Mouse (Mus musculus) megakaryocyte progenitor cell, adult 5-6 weeks (primary cell): ENCODE measurements around the gene Ensa. TPM values are rescaled to one million over a fixed set of nuclear protein-coding genes. Genes with fewer than 3 reads are reported as not detected.
"Not testable (repeated sequence)": the region's sequence is repeated elsewhere in the genome, so short reads cannot be mapped to it uniquely, and the experiment has no call there.

ENCODE experiments used
- ATAC-seq: replicated peaks from 2 replicates; pipeline ENCODE4 v1.8.0; 2016; ENCODE audit warnings: mild to moderate bottlenecking, moderate TSS enrichment, inconsistent platforms; ENCODE audit not compliant: poor library complexity
- total RNA-seq, 2 experiments: library from RNA; stranded (forward) in 1 of 2; stranded (reverse) in 1 of 2; fragments of 157-497, 149-512 nt in 1 of 2; fragments of 200-1000 nt in 1 of 2; gene quantifications; 2 replicates each; pipeline versions ENCODE4 v1.2.3 to v1.2.4; 2015 to 2017

Gene Ensa
- total RNA-seq, 2 experiments from 2014 or later: 37.1 to 66.8 TPM

DNA sequence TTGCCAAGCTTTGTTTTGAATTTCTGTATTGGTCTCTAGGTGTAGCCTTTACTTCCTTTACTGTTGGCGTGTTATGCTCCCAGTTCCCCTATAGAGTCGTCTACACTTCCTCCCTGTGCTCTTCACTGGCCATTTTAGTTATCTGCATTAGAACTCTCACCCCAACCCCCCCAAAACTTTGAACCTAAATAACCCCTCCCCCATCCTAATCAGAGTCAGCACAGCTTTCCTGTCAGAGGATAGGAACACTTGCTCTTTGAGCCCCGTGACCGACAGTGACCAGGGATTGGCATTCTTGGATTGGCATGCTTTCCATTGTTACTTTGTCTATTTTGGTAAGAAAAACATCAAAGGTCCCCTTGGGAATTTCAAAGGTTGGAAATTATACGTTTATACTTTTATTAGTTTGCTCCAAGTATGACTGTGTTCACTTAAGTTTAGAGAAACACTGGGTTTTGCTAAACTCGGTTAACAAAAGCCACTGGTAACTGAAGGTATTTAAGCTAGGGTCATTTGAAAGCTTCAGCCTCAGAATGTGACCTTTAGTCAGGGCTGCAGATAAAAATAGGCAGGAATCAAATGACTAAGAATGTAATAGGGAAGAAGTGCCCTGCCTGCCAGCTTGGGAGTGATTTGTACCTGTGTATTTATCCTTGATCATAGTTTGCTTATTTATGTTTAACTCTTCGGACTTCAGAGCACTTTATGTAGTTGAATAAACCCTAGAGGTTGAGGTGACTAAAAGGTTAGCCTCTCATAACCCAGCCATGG, 37.3 kb downstream of the Ensa start:
- no peak for ATAC-seq

DNA sequence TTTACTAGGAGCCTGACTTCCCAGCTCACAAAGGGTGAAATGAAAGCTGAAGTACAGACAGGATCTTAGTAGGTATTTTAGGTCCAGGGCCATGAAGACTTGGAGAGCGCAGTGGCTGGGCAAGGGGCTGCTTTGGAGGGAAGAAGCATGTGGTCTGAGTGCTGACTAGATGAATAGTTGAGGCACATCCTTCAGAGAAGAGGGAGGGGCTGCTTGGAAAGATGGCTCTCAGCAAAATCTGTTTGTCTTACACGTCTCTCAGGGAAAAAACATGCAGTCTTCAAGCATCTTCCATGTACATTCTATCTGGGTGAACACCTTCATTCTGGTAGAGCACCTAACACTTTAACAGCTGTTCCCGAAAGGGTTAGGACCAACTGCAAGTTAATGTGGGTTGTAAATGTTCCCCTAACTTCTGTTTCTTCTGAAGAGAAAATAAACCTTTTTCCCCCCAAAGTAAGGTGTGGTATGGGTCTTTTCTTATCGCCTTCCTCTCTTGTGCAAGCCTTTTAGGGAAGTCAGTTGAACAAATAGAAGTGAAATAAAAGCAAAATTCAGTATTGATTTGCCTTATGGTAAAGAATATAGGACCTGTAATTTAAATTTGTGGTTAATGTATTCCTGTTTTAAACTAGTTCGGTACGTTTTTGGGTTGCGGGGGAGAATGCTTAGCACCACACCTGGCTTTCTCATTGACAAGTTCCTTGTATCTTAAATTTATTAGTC, 38.1 kb downstream of the Ensa start:
- ATAC-seq: no peak

DNA sequence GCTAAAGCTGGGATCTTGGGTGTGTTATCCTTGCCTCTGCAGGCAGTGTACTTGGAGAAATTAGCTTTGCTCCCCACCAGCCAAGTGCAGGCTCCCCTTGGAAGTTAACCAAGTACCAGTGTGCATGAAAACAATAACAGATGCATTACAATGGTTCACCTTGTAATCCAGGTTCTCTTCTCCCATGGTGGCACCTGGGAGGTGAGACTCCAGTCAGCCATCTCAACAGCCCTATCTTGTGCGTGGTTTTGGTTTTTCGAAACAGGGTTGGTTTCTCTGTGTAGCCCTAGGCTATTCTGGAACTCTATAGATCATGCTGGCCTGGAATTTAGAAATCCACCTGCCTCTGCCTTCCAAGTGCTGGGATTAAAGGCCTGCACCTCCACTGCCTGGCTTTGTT, 38.7 kb downstream of the Ensa start:
- no peak for ATAC-seq

DNA sequence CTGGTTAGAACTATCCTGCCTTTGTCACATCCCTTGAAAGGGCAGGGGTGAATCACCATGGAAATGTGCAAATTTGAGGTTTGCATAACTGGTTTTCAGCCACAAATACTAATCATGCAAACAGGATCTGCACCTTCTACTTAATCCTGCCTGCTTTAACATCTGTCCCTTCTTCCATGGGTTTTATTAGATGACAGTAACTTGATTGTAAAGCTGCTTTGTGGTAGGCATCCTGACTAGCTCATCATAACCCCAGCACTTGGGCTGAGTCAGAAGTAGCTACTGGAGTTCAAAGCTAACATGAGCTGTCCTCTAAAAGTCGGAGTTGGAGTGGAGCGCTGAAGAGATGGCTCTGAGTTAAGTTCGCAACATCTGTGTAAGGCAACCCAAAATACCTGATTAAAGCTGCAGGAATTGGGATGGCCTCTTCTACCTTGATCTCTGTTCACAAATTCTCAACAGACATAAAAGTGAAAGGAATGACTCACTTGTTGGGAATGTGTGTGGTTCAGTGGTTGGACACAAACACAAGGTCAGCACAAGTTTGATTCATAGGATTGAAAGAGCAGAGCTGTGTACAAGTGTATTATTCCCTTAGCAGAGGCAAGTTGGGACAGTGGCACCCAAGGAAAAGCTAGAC, 39.3 kb downstream of the Ensa start:
- no peak for ATAC-seq

DNA sequence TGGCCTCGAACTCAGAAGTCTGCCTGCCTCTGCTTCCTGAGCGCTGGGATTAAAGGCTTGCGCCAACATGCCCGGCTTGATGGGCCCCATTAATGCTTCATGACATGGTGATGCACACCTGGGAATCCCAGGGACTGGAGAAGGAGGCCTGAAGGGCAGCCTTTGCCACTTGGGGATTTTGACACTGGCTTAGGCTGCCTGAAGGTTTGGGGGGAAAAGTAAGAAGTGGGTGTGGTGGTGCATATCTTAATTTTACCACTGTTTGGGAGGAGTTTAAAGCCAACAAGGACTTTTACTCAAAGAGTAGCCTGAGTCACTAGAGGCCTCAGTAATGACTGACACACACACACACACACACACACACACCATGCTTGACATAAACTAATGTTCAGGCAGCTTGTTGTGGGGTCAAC, 40.2 kb downstream of the Ensa start:
- no peak for ATAC-seq

DNA sequence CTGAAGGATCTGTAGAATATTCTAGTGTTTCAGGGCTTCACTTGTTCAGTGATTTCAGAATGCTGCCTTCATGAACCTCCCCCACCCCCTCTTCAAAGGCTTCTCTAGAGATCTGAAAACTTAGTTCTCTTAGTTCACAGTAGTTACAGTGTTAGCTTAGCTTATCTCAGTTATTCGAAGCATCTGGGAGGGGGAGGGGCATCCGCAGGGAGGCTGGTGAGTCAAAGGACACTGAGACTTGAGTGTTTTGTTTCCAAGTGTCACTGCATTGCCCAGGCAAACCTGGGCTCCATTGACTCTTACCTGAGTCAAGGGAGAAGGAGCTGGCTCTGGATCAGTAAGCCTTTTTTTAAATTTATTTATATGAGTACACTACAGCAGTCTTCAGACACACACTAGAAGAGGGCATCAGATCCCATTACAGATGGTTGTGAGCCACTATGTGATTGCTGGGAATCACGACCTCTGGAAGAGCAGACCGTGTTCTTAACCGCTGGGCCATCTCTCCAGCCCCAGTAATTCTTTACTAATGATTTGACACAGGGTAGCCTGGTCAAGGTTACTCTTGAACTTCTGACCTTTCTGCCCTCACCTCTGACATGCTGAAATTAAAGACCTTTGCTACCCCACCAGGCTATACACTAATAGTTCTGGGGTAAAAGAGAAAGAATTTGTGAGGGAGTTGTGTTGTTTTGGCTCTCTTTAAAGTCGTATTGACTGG, 41.5 kb downstream of the Ensa start:
- ATAC-seq: peak; percentile 66

DNA sequence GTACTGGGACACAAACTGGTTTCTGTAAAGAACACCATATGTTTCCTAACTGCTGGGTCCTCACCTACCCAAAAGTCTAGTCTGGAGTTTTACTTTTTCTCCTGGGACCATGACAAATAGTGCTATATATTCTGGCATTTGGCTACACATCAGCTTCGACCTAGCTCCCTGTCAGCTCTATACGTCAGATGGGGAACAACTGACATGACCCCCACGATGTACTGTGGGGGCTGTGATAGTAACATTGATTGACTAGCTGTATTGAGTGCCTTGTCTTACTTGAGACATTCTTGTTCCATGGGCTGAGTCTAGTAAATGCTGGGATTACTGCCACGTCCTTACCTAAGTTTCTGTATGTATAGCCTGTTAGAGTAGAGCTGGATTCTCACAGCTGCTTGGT, 42.7 kb downstream of the Ensa start:
- no peak for ATAC-seq

DNA sequence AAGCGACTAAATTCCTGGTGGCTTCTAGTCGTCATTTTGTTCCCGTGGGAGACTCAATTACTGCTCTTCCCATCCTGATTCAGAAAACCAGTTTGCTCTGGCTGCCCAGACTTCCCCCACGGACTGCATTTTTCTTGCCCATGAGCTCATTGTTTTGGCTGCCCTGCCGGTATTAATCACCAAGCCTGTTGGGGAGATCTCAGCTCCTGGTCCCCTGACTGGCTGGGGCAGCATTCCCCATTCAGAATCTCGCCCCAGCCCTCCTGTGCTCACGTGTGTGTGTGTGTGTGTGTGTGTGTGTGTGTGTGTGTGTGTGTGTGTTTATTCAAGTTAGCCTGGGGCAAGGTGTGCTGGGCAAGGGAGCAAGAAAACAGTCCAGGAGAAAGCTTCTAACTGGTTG, 43.2 kb downstream of the Ensa start:
- no peak for ATAC-seq

DNA sequence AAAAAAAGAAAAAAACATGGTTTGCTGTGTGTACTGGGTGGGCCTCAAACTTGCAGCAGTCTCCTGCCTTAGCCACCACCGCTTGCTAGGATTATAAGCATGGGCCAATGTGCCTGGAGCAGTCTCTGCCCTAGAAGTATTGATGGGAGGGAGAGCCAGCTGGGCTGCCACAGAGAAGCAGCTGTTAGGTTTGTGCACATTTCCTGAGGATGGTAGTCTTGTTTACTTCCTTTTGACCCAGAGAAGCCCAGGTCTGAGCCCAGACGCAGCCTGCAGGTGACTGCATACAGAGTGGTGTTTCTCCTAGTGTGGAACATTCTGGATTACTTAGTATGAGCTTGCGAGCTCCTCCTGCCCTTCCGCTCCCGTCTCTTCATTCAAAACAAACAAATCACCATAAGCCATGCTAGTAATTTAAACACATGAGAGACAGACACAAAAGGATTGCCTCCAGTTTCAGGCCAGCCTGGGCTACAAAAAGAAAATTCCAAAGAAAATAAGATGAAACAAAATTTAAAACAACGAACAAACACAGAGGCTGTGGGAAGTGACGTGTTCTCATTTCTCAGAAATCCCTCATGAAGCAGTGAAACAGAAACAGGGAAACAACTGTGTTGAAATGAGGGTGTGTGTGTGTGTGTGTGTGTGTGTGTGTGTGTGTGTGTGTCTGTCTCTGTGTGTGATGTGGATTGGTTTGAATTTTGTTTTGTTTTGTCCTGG, 44.0 kb downstream of the Ensa start:
- peak; percentile 26 for ATAC-seq

DNA sequence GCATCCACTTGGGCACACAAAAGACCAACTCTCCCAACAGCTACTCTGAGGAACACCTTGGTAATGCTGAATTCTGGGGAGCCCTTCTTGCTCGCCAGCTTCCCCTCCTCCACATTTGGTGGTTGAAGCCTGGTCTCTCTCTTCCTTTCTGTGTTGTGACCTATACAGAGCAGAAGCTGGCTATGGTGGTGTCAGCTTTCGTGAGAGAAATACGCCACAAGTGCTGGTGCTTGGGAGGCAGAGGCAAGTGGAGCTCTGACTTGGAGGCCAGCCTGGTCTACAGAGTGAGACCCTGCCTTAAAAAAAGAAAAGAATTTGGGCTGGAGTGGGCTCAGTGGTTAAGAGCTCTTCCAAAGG, 44.5 kb downstream of the Ensa start:
- no peak for ATAC-seq

DNA sequence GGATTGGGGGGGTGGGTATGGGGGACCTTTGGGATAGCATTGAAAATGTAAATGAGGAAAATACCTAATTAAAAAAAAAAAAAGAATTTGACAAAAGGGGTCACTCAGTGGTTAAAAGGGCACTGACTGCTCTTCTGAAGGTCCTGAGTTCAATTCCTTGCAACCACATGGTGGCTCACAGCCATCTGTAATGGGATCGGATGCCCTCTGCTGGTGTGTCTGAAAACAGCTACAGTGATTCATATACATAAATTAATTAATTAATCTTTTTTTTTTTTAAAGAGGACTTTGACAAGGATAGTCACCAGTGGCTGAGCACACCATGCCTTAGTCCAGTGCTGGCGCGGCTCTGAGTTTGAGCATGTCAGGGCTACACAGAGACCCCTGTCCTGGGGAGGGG, 45.6 kb downstream of the Ensa start:
- not testable (repeated sequence) for ATAC-seq

DNA sequence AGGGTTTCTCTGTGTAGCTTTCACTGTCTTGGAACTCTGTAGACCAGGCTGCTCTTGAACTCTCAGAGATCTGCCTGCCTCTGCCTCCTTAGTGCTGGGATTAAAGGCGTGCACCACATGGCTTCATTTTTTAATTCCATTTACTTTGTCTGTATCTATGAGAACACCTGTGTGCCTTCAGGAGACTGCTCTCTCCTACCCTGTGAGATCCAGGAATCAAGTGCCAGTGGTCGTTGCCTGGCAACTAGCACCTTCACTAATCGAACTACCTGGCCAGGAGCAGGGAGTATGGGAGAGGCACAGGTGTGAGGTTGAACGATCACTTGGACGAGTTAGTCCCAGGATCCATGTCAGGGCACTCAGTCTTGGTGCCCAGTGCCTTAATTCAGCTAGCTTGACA, 46.4 kb downstream of the Ensa start:
- no peak for ATAC-seq

DNA sequence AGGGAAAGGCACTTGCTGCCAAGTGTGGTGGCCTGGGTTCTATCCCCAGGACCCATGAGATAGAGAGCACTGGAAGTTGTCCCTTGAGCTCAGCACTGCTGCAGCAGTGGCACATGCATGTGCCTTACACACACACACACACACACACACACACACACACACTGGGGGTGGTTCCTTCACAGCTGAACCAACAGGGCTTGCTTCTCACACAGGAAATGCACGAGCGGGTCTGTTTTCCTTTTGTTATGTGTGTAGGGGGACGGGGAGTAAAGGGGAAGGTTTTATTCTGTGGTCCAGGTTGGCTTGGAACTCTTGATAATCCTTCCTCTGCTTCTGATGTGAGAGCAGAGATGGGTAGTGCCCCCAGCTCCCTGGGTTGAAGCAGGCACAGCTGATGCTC, 47.7 kb downstream of the Ensa start:
- no peak for ATAC-seq

DNA sequence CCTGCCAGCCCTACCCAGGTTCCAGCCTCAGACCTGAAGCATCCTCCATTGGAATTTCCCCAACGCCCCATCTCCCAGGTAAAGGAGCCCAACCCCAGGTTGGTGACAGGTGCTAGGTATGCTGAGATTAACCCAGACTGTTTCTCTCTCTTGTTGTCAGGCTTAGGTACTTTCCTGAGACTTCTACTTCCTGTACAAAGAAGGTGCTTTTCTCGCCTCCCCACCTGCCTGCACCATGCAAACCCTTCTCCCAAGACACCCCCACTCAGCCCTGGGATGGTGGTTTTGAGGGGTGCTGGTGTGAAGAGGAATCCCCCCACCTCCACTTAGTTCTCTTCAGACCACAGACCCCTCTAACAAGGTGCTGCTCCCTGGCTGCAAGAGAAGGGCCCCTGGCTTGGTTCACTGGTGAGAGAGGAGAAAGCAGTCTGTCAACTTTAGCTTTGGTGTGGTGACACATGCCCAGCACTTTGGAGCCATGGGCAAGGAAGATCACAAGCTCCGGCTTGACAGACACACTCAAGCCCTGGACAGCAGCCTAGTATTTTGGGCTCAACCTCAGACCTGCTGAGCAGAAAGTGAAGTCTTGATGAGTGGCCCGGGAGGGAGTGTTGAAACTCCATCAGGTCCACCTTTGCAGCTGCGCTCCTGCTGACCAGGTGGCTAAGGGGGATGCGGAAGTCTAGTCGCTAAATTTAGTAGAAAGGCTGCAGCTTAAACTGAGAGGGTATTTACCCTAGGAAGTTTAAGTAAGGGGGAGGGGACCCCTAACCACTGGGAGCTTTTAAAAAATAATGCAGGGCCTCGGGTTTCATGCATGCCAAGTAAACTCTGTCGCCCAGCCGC, 48.3 kb downstream of the Ensa start:
- no peak for ATAC-seq

DNA sequence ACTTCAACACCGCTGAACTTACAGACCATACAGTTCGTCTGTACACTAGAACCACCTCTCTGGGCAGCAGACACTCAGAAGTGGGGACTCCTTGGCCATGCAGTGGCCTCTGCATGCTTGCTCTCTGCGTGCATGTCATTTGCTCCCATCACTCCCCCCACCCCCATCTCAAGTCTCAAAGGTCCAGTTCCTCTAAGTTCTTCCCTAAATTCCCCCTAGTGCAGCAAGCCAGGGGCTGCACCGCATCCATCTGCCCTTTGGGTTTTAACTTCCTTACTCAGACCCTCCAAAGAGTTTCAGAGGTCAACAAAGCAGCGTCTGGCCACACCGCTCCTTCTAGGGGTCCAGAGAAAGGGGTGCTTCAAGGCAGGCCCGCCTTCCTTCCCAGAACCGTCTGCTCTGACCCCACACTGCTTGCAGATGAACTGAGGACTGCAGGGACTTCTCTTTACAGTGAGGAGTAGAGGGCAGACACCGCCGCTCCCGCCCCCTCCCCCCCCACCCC, 49.0 kb downstream of the Ensa start:
- peak; percentile 40 for ATAC-seq

DNA sequence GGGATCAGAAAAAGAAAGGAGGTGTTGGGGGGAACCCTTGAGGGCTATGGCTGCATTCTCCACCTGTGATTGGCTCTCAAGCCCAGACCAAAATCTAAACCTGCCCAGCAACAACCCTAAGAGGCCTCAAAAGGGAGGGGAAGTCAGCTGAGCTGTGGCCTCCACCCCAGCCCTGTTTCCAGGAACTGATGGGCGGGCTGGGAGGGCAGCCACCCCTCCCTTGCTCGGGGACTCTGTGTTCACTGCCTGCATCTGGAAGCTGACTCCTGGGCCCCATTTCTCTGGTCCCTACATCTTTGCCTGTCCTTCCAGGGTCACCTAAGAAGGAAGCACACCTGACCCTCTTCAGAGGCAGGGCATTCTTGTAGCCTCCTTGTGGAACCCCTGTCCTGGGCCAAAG, 49.4 kb downstream of the Ensa start:
- ATAC-seq: peak; percentile 71

DNA sequence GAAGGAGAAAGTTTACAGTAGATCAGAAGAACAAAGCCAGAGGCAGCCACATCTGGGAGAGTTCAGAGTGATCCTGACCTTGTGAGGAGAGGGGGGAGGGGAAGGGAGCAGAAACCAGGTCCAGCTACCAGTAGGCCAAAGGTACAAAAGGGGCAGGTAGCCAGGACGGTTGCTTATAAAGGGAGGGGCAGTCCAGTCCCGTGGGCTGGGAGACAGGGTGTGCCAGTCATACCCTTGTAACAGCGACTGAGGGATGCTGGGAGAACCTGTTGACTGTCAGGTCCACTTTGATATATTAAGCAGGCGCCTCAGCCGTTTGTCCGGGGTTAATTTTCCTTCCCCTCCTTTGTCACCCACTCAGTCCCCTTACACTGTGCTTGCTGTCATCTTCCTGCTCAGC, 50.0 kb downstream of the Ensa start:
- ATAC-seq: no peak

DNA sequence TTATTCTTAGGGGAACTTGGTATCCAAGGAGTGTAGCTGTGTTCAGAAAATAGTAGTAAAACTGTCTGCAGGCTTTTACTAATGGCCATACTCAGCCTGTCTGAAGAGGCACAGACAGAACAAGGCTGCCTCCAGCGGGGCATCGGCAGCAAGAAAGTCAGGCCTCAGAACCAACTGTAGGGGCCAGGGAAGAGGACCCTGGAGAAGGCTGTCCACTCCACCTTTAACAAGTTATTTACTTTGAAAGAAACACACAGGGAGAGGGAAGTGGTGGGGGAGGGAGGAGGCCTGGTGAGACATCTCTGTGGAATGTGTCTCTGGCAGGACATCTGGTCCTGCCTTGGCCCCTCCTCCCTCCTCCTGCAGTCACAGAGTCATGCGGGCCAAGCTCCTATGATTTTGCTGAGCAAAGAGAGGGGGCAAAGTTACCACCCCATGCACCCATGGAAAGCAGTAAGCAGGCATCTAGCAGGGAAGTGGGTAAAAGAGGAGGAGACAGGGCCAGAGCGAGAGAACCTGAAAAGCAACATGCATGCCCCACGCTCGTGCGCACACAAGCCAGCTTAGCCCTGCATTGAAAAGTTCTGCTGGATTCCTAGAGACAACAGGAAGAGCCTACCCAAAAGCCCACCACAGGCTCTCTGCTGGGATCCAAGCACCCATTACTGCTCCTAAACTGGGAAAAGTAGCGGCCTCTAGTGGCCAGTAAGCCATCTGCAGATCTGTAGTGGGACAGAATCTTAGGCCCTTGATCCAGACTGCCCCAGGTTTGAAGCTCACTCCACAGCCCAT, 50.7 kb downstream of the Ensa start:
- peak; percentile 58 for ATAC-seq
